Mouse (Mus musculus) MEL (cell line): Measurements from ENCODE around the gene Zc3h12b. TPM values are rescaled to one million over a fixed set of nuclear protein-coding genes. Genes with fewer than 3 reads are reported as not detected.

Source experiments
- DNase-seq: peaks from one replicate; pipeline ENCODE4 v3.0.0; 2011; ENCODE audit warnings: low read depth, low spot score
- H3K27ac ChIP-seq: 2 replicates; pipeline ENCODE4 v1.5.1; 2012; ENCODE audit warnings: low read depth, mild to moderate bottlenecking, control low read depth, low read length, moderate library complexity; ENCODE audit not compliant: control insufficient read depth
- H3K27me3 ChIP-seq, 2 experiments: fragments of 150-350 bp in 1 of 2; sonication (generic) in 1 of 2; 2 replicates each; pipeline ENCODE4 v1.6.1; 2012; ENCODE audit warnings: low read length in 2 of 2, mild to moderate bottlenecking in 2 of 2, improper control_type of control experiment in 1 of 2, moderate library complexity in 1 of 2; ENCODE audit not compliant: insufficient read depth in 2 of 2, control insufficient read depth in 1 of 2
- H3K36me3 ChIP-seq, 2 experiments: 2 replicates each; pipeline ENCODE4 v1.6.1; 2012 to 2014; ENCODE audit warnings: low read length in 2 of 2, improper control_type of control experiment in 1 of 2, inconsistent platforms in 1 of 2, mild to moderate bottlenecking in 1 of 2; ENCODE audit not compliant: insufficient read depth in 2 of 2, control insufficient read depth in 1 of 2
- H3K4me1 ChIP-seq, 2 experiments: fragments of 150-350 bp in 1 of 2; sonication (generic) in 1 of 2; 2 replicates each; pipeline ENCODE4 v1.6.1; 2012; ENCODE audit warnings: low read length in 2 of 2, improper control_type of control experiment in 1 of 2, mild to moderate bottlenecking in 1 of 2; ENCODE audit not compliant: insufficient read depth in 2 of 2, control insufficient read depth in 1 of 2
- H3K4me3 ChIP-seq, 2 experiments: fragments of 150-350 bp in 1 of 2; sonication (generic) in 1 of 2; 2 replicates each; pipeline ENCODE4 v1.5.1; 2012; ENCODE audit warnings: low read depth in 2 of 2, low read length in 2 of 2, mild to moderate bottlenecking in 2 of 2, moderate library complexity in 2 of 2, control low read depth in 1 of 2, improper control_type of control experiment in 1 of 2; ENCODE audit not compliant: control insufficient read depth in 1 of 2, insufficient read depth in 1 of 2
- H3K79me2 ChIP-seq: 2 replicates; pipeline ENCODE4 v1.6.1; 2012; ENCODE audit warnings: mild to moderate bottlenecking, low read length, moderate library complexity; ENCODE audit not compliant: control insufficient read depth, poor library complexity, insufficient read depth
- H3K9ac ChIP-seq: 2 replicates; pipeline ENCODE4 v1.6.1; 2012; ENCODE audit warnings: low read depth, mild to moderate bottlenecking, control low read depth, low read length, moderate library complexity; ENCODE audit not compliant: control insufficient read depth, poor library complexity, severe bottlenecking
- H3K9me3 ChIP-seq: fragments of 150-350 bp; sonication (generic); replicated peaks from 2 replicates; pipeline ENCODE4 v1.6.1; 2012; ENCODE audit warnings: mild to moderate bottlenecking, low read length, improper control_type of control experiment, moderate library complexity; ENCODE audit not compliant: insufficient read depth
- BHLHE40 ChIP-seq: IDR thresholded peaks from 2 replicates; pipeline ENCODE4 v1.6.1; 2012; ENCODE audit warnings: low read depth, mild to moderate bottlenecking, inconsistent platforms, low read length, improper control_type of control experiment, borderline replicate concordance
- CTCF ChIP-seq, 3 experiments: IDR thresholded peaks in 2 of 3; conservative IDR thresholded peaks in 1 of 3; 2 replicates each; pipeline ENCODE4 v1.5.1; 2011 to 2012; ENCODE audit warnings: low read length in 3 of 3, low read depth in 2 of 3, mild to moderate bottlenecking in 2 of 3, improper control_type of control experiment in 1 of 3, inconsistent platforms in 1 of 3, mixed read lengths in 1 of 3, moderate library complexity in 1 of 3; ENCODE audit not compliant: control insufficient read depth in 1 of 3, insufficient read depth in 1 of 3, poor library complexity in 1 of 3, severe bottlenecking in 1 of 3
- EP300 ChIP-seq, 2 experiments: IDR thresholded peaks; 2 replicates each; pipeline ENCODE4 v1.6.1; 2011; ENCODE audit warnings: improper control_type of control experiment in 2 of 2, low read length in 2 of 2, low read depth in 1 of 2, mild to moderate bottlenecking in 1 of 2
- GATA1 ChIP-seq: IDR thresholded peaks from 2 replicates; pipeline ENCODE4 v1.6.1; 2011; ENCODE audit warnings: low read depth, low read length, improper control_type of control experiment
- HCFC1 ChIP-seq: IDR thresholded peaks from 2 replicates; pipeline ENCODE4 v1.6.1; 2012; ENCODE audit warnings: low read depth, mild to moderate bottlenecking, inconsistent platforms, low read length, improper control_type of control experiment, moderate library complexity
- MAX ChIP-seq: IDR thresholded peaks from 2 replicates; pipeline ENCODE4 v1.6.1; 2011; ENCODE audit warnings: low read length, improper control_type of control experiment
- MAZ ChIP-seq: IDR thresholded peaks from 2 replicates; pipeline ENCODE4 v1.6.1; 2012; ENCODE audit warnings: low read depth, mild to moderate bottlenecking, inconsistent platforms, low read length, improper control_type of control experiment
- MYB ChIP-seq: IDR thresholded peaks from 2 replicates; pipeline ENCODE4 v1.6.1; 2011; ENCODE audit warnings: mild to moderate bottlenecking, low read depth, low read length, improper control_type of control experiment
- MYC ChIP-seq: IDR thresholded peaks from 2 replicates; pipeline ENCODE4 v1.6.1; 2011; ENCODE audit warnings: low read depth, mild to moderate bottlenecking, low read length, improper control_type of control experiment, moderate library complexity
- NELFE ChIP-seq: IDR thresholded peaks from 2 replicates; pipeline ENCODE4 v1.6.1; 2011; ENCODE audit warnings: low read depth, low read length, improper control_type of control experiment
- POLR2A ChIP-seq, 2 experiments: IDR thresholded peaks; 2 replicates each; pipeline ENCODE4 v1.6.1; 2011 to 2012; ENCODE audit warnings: low read length in 2 of 2, mild to moderate bottlenecking in 2 of 2, control low read depth in 1 of 2, improper control_type of control experiment in 1 of 2, low read depth in 1 of 2, moderate library complexity in 1 of 2; ENCODE audit not compliant: control insufficient read depth in 1 of 2, insufficient read depth in 1 of 2, poor library complexity in 1 of 2
- RAD21 ChIP-seq: IDR thresholded peaks from 2 replicates; pipeline ENCODE4 v1.6.1; 2011; ENCODE audit warnings: mild to moderate bottlenecking, low read depth, low read length, improper control_type of control experiment
- SMC3 ChIP-seq: IDR thresholded peaks from 2 replicates; pipeline ENCODE4 v1.6.1; 2011; ENCODE audit warnings: low read depth, low read length, improper control_type of control experiment
- TAL1 ChIP-seq: IDR thresholded peaks from 2 replicates; pipeline ENCODE4 v1.6.1; 2012; ENCODE audit warnings: mild to moderate bottlenecking, inconsistent platforms, low read length, moderate library complexity, mixed read lengths
- TBP ChIP-seq: IDR thresholded peaks from 2 replicates; pipeline ENCODE4 v1.8.0; 2011; ENCODE audit warnings: low read depth, low read length, improper control_type of control experiment
- TCF12 ChIP-seq: IDR thresholded peaks from 2 replicates; pipeline ENCODE4 v1.6.1; 2014; ENCODE audit warnings: low read depth, mild to moderate bottlenecking, inconsistent platforms, low read length, improper control_type of control experiment, moderate library complexity
- UBTF ChIP-seq: IDR thresholded peaks from 2 replicates; pipeline ENCODE4 v1.6.1; 2012; ENCODE audit warnings: low read depth, mild to moderate bottlenecking, inconsistent platforms, low read length, improper control_type of control experiment, moderate library complexity, borderline replicate concordance; ENCODE audit not compliant: insufficient read depth
- USF1 ChIP-seq: IDR thresholded peaks from 2 replicates; pipeline ENCODE4 v1.6.1; 2014; ENCODE audit warnings: low read depth, mild to moderate bottlenecking, inconsistent platforms, low read length, improper control_type of control experiment, moderate library complexity
- ZC3H11A ChIP-seq: IDR thresholded peaks from 2 replicates; pipeline ENCODE4 v1.6.1; 2012; ENCODE audit warnings: low read depth, mild to moderate bottlenecking, inconsistent platforms, low read length, improper control_type of control experiment
- ZKSCAN1 ChIP-seq: IDR thresholded peaks from 2 replicates; pipeline ENCODE4 v1.6.1; 2012; ENCODE audit warnings: low read depth, mild to moderate bottlenecking, inconsistent platforms, low read length, improper control_type of control experiment, moderate library complexity
- ZNF384 ChIP-seq: IDR thresholded peaks from 2 replicates; pipeline ENCODE4 v1.6.1; 2012; ENCODE audit warnings: low read depth, mild to moderate bottlenecking, inconsistent platforms, low read length, improper control_type of control experiment
- polyA plus RNA-seq, 2 experiments: library from polyadenylated mRNA; stranded (reverse) in 1 of 2; unstranded in 1 of 2; fragments of >175 nt in 1 of 2; fragments of >200 nt in 1 of 2; gene quantifications; 2 replicates each; pipeline versions ENCODE4 v1.2.1 to v1.2.4; 2012; ENCODE audit warnings: low replicate concordance in 2 of 2, low read depth in 1 of 2; ENCODE audit not compliant: insufficient read length in 2 of 2, insufficient read depth in 1 of 2, missing spikeins in 1 of 2
- total RNA-seq: library from RNA; depleted of rRNA; stranded (reverse); fragments of 300-350 nt; gene quantifications from 2 replicates; pipeline ENCODE4 v1.2.3, GENCODE M21; 2012

Gene Zc3h12b
- total and polyA plus RNA-seq, 3 experiments = under 0.01 to 0.17 TPM; not detected in 1

- no peak overlapping the region for H3K27ac ChIP-seq
- no peak overlapping the region for H3K9ac ChIP-seq
- H3K36me3 ChIP-seq = no peaks in the 10 kb centered on the region
- no peaks in the 10 kb centered on the region for H3K9me3 ChIP-seq
- DNase-seq = peak; percentile 1
- TF ChIP-seq NELFE = no peak
- no peak for TF ChIP-seq TAL1
- no peak for TF ChIP-seq TCF12
- no peaks in the 10 kb centered on the region for H3K27me3 ChIP-seq
- no peaks in the 10 kb centered on the region for H3K79me2 ChIP-seq
- H3K4me3 ChIP-seq = no peak overlapping the region
- H3K4me1 ChIP-seq = no peaks in the 10 kb centered on the region
Measured at GRCm38 (mm10) chrX:95687119-95687518, 24.4 kb upstream of the Zc3h12b start.

- Histone ChIP-seq H3K4me3 (no peak overlapping the region), H3K27me3 (no peaks in the 10 kb centered on the region), H3K4me1 (no peaks in the 10 kb centered on the region)
- no peak for TF ChIP-seq GATA1
- TF ChIP-seq SMC3 = peak; percentile 68
- TF ChIP-seq RAD21 = peak; percentile 66
- TF ChIP-seq ZNF384 = peak; percentile 44; the same call in 1 of the 2 replicates
- TF ChIP-seq POLR2A (IDR thresholded peaks at IDR 0.05; ENCODE audit: control insufficient read depth in 1 of 2, insufficient read depth in 1 of 2, low read depth in 1 of 2, low read length in 2 of 2, poor library complexity in 1 of 2) = no peak
- no peak for TF ChIP-seq UBTF
- TF ChIP-seq CTCF (IDR thresholded peaks at IDR 0.05 in 2 of 3, conservative IDR thresholded peaks at IDR 0.05 in 1 of 3; ENCODE audit: control insufficient read depth in 1 of 3, insufficient read depth in 1 of 3, low read depth in 2 of 3, low read length in 3 of 3, poor library complexity in 1 of 3, severe bottlenecking in 1 of 3) = peak in 2 of 3 experiments; percentile 11 to 50; a peak in 3 of 6 replicates
- TF ChIP-seq ZC3H11A = peak; percentile 53
- TF ChIP-seq BHLHE40 = no peak
- TF ChIP-seq, all 39 proteins: peak for 5
- DNase-seq = peak; percentile 10
- Histone ChIP-seq H3K9ac (no peak overlapping the region), H3K36me3 (no peaks in the 10 kb centered on the region), H3K79me2 (no peaks in the 10 kb centered on the region), H3K9me3 (no peaks in the 10 kb centered on the region), H3K27ac (no peak overlapping the region)
Measured at GRCm38 (mm10) chrX:95738253-95738652, 26.8 kb downstream of the Zc3h12b start.

GRCm38 (mm10) chrX:95795881-95796280 is 84.4 kb downstream of the Zc3h12b start:
- no peak overlapping the region for H3K27ac ChIP-seq
- no peak overlapping the region for H3K4me3 ChIP-seq
- no peaks in the 10 kb centered on the region for H3K79me2 ChIP-seq
- H3K4me1 ChIP-seq = no peaks in the 10 kb centered on the region
- H3K9ac ChIP-seq = no peak overlapping the region
- no peak for TF ChIP-seq MYB
- no peak for TF ChIP-seq EP300 (IDR thresholded peaks at IDR 0.05; ENCODE audit: low read depth in 1 of 2, low read length in 2 of 2)
- no peak for TF ChIP-seq ZKSCAN1
- no peak for TF ChIP-seq USF1
- no peak for TF ChIP-seq MYC
- no peak for TF ChIP-seq TCF12
- no peak for TF ChIP-seq TBP
- no peak for TF ChIP-seq MAX
- TF ChIP-seq TAL1 = no peak
- no peak for TF ChIP-seq MAZ
- TF ChIP-seq HCFC1 = no peak
- no peaks in the 10 kb centered on the region for H3K36me3 ChIP-seq
- no peaks in the 10 kb centered on the region for H3K9me3 ChIP-seq
- no peaks in the 10 kb centered on the region for H3K27me3 ChIP-seq
- no peak for DNase-seq
